Mouse (Mus musculus): ENCODE measurements around the gene Klhl29.

DNA sequence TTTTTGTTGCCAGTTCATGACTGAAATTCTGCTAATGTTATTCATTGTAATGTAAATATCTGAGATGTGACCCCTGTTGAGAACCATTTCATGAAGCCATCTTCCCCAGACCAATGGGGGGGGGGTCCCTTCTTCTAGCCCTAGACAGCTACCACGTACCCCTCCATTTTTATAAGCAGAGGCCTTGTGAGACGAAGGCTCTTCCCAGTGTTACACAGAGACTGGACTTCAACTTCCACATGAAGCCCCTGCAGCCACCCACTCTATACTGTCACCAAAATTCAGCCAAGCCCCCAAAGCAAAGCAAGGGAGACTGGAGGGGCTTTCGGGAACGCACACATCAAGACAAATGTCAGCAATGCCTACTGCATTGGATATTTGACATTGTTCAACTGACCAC lies 6.1 kb downstream of the Klhl29 start:
- TF ChIP-seq CTCF (IDR thresholded peaks at IDR 0.05; ENCODE audit: low read depth): no peak
- no peak for TF ChIP-seq EP300 (optimal IDR thresholded peaks at IDR 0.05)
